8 mouse cellular contexts compared by ENCODE assay signal in the genomic region with DNA sequence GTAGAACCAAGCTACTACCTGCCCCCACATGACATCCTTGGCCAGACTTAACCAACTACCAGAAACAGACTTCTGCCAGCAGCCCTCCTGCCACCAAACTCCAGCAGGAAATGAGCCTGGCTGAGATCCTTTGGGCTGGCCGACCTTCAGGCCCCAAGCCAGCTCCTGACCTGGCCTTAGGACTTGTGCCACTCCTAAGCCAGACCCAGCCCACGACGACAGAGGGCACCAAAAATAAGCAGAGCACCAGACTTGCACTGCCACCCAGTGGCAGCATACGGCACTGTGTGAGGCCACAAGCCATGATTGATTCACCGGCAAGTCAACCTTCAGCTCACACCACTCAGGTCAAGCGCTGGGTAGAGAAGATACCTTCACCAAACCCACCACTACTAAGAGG. TPM values are rescaled to one million over a fixed set of nuclear protein-coding genes. Genes with fewer than 3 reads are reported as not detected.
DNase-seq lines count a peak whose midpoint lies in the region; ATAC-seq and TF ChIP-seq lines count a peak whose summit lies in the region.

No protein-coding gene starts in this region.

- H3K27ac ChIP-seq in ES-E14 (ENCODE audit: insufficient read depth, low read depth, low read length, poor library complexity, severe bottlenecking): no peak overlapping the region
- H3K27ac ChIP-seq in gastrocnemius, adult 2 months: peak overlapping the region; percentile 97
- no peak overlapping the region for H3K27ac ChIP-seq in intestine, embryonic 14.5 days (ENCODE audit: low read depth)
- H3K27ac ChIP-seq in limb, embryonic 14.5 days (replicated peaks; ENCODE audit: low read depth, low read length): no peak overlapping the region

- 32% methylated on average over 6 of the region's 6 CpGs for WGBS in intestine, embryonic 14.5 days
- 33% methylated on average over 6 of the region's 6 CpGs for WGBS in limb, embryonic 14.5 days

- H3K4me2 ChIP-seq in intestine, embryonic 14.5 days (ENCODE audit: low read length): no peak overlapping the region
- no peak overlapping the region for H3K4me2 ChIP-seq in limb, embryonic 14.5 days (replicated peaks; ENCODE audit: low read depth, low read length, severe bottlenecking)

- H3K27me3 ChIP-seq in intestine, embryonic 14.5 days (replicated peaks; ENCODE audit: control insufficient read depth, insufficient read depth, low read length): no peaks in the 10 kb centered on the region
- no peaks in the 10 kb centered on the region for H3K27me3 ChIP-seq in limb, embryonic 14.5 days (ENCODE audit: control insufficient read depth, insufficient read depth, low read length)

- DNase-seq in 3T3-L1 (ENCODE audit: low read depth, low spot score): peak; percentile 77
- peak; percentile 68 for DNase-seq in ES-E14 (ENCODE audit: low read depth, low spot score)
- DNase-seq in cerebellum, adult 18-20 months: peak; percentile 91
- peak; percentile 93 for DNase-seq in gastrocnemius, adult 2 months
- peak; percentile 75 for DNase-seq in intestine, embryonic 14.5 days (ENCODE audit: low spot score)
- no peak for DNase-seq in limb, embryonic 14.5 days (ENCODE audit: low spot score)
- peak; percentile 78 for DNase-seq in thymus, postnatal 14 days

- no peaks in the 10 kb centered on the region for H3K9me3 ChIP-seq in ES-E14 (ENCODE audit: control insufficient read depth, insufficient read depth, low read depth, low read length)
- H3K9me3 ChIP-seq in intestine, embryonic 14.5 days (ENCODE audit: control insufficient read depth, low read length): no peaks in the 10 kb centered on the region
- H3K9me3 ChIP-seq in limb, embryonic 14.5 days (ENCODE audit: control insufficient read depth, low read length): no peaks in the 10 kb centered on the region

- TF ChIP-seq CTCF in gastrocnemius, adult 2 months (IDR thresholded peaks at IDR 0.05): peak; percentile 99

- H3K4me1 ChIP-seq in ES-E14 (ENCODE audit: control insufficient read depth in 2 of 2, insufficient read depth in 2 of 2, low read length in 2 of 2, poor library complexity in 1 of 2): peaks cover 0 to 5% of the 10 kb centered on the region in 2 experiments; a peak in 3 of 4 replicates
- peaks cover 20% of the 10 kb centered on the region for H3K4me1 ChIP-seq in intestine, embryonic 14.5 days (replicated peaks; ENCODE audit: control insufficient read depth, insufficient read depth, low read length)
- peaks cover 25% of the 10 kb centered on the region for H3K4me1 ChIP-seq in limb, embryonic 14.5 days (ENCODE audit: control insufficient read depth, insufficient read depth, low read length)

- no peak for TF ChIP-seq POLR2A in limb, embryonic 14.5 days (IDR thresholded peaks at IDR 0.05; ENCODE audit: borderline replicate concordance, extremely low read depth, insufficient read depth, insufficient read length)

- H3K4me3 ChIP-seq in ES-E14 (ENCODE audit: insufficient read depth in 1 of 2, low read depth in 1 of 2, low read length in 2 of 2, poor library complexity in 1 of 2, severe bottlenecking in 1 of 2): no peak overlapping the region
- peak overlapping the region; percentile 46 for H3K4me3 ChIP-seq in gastrocnemius, adult 2 months
- H3K4me3 ChIP-seq in intestine, embryonic 14.5 days (ENCODE audit: low read depth, low read length): no peak overlapping the region
- H3K4me3 ChIP-seq in limb, embryonic 14.5 days (replicated peaks; ENCODE audit: low read length): no peak overlapping the region

- in situ Hi-C loops in ES-E14 (cut with MboI; ENCODE audit: low sequenced_read_pairs in 2 of 2, unreplicated experiment in 2 of 2): no loop called here

- peaks cover 46% of the 10 kb centered on the region for H3K36me3 ChIP-seq in ES-E14 (ENCODE audit: control insufficient read depth, insufficient read depth, low read length, poor library complexity, severe bottlenecking)
- peaks cover 73% of the 10 kb centered on the region for H3K36me3 ChIP-seq in intestine, embryonic 14.5 days (ENCODE audit: control insufficient read depth, insufficient read depth, low read length)
- H3K36me3 ChIP-seq in limb, embryonic 14.5 days (ENCODE audit: control insufficient read depth, insufficient read depth, low read length): peaks cover 74% of the 10 kb centered on the region

- ATAC-seq in intestine, embryonic 14.5 days (replicated peaks; ENCODE audit: low FRiP score, low TSS enrichment, low read depth): no peak
- peak; percentile 35; the same call in 1 of the 2 replicates for ATAC-seq in limb, embryonic 14.5 days (ENCODE audit: low FRiP score, low read depth)
- ATAC-seq in neutrophil, adult 5-6 weeks (ENCODE audit: extremely low read depth, insufficient number of reproducible peaks, low FRiP score, poor library complexity, severe bottlenecking): peak; percentile 51

- intact Hi-C loops in gastrocnemius, adult 2 months (cut with DNase I): loop anchor here (5.0 kb wide), 1 partner anchor 217 kb away; no protein-coding TSS in a partner anchor

- no peak overlapping the region for H3K9ac ChIP-seq in ES-E14 (ENCODE audit: insufficient read depth, low read depth, low read length, poor library complexity, severe bottlenecking)
- H3K9ac ChIP-seq in intestine, embryonic 14.5 days (ENCODE audit: low read length): no peak overlapping the region
- no peak overlapping the region for H3K9ac ChIP-seq in limb, embryonic 14.5 days (ENCODE audit: low read depth, low read length, severe bottlenecking)

TF ChIP-seq in ES-E14, 5 proteins besides CTCF, POLR2A, EP300 and RAD21:
- TF ChIP-seq ZC3H11A (IDR thresholded peaks at IDR 0.05; ENCODE audit: borderline replicate concordance, low read depth, low read length) (peak; percentile 52; the same call in 1 of the 2 replicates), HCFC1 (IDR thresholded peaks at IDR 0.05; ENCODE audit: borderline replicate concordance, insufficient read depth, low read length) (no peak)

RNA-seq across cellular contexts. Expression of a gene that starts 6.4 kb away (rescaled TPM):
- 38.3 and 41.5 TPM in 2 replicates for total RNA-seq in ES-E14 (2012; rRNA removed)
- 10 to 100 TPM; 45.4 to 50.4 TPM for total RNA-seq in gastrocnemius, adult 2 months (2021)
- polyA plus RNA-seq in intestine, embryonic 14.5 days (2014; fragmentation: Nextera tagmentation; extraction: Ambion mirVana): 64.2 and 69.6 TPM in 2 replicates
- polyA plus RNA-seq in limb, embryonic 14.5 days (2012; rRNA removed): 133 and 146 TPM in 2 replicates
- 56.1 and 76.3 TPM in 2 replicates for polyA plus RNA-seq in limb, embryonic 14.5 days (2014; fragmentation: Nextera tagmentation; extraction: Ambion mirVana)
- 110 and 117 TPM in 2 replicates for total RNA-seq in neutrophil, adult 5-6 weeks (2017)

RNA-seq across cellular contexts. Expression of a gene that starts 50.9 kb away (rescaled TPM):
- 10.2 TPM in 2 replicates for total RNA-seq in ES-E14 (2012; rRNA removed)
- 1 to 10 TPM; 5.9 to 6.6 TPM for total RNA-seq in gastrocnemius, adult 2 months (2021)
- polyA plus RNA-seq in intestine, embryonic 14.5 days (2014; fragmentation: Nextera tagmentation; extraction: Ambion mirVana): 25.1 and 25.7 TPM in 2 replicates
- polyA plus RNA-seq in limb, embryonic 14.5 days (2012; rRNA removed): 21.0 and 24.4 TPM in 2 replicates
- 25.7 and 27.7 TPM in 2 replicates for polyA plus RNA-seq in limb, embryonic 14.5 days (2014; fragmentation: Nextera tagmentation; extraction: Ambion mirVana)
- total RNA-seq in neutrophil, adult 5-6 weeks (2017): 4.5 and 5.8 TPM in 2 replicates
